Mouse (Mus musculus) liver, embryonic 14.5 days (tissue): Measurements from ENCODE around the gene Acacb. TPM values are rescaled to one million over a fixed set of nuclear protein-coding genes. Genes with fewer than 3 reads are reported as not detected.

Source experiments
- ATAC-seq: fragments of 200-750 bp; cut with Nextera tagmentation; 2 replicates; pipeline ENCODE4 v1.8.0; 2017; ENCODE audit warnings: moderate number of reproducible peaks, mild to moderate bottlenecking, moderate library complexity; ENCODE audit not compliant: insufficient read depth
- DNase-seq, 3 experiments: peaks; one replicate each; pipeline ENCODE4 v3.0.0-alpha.2; 2012 to 2013; ENCODE audit warnings: low read depth in 3 of 3, low spot score in 3 of 3
- H3K27ac ChIP-seq: fragments of 300-500 bp; sonication (generic); 2 replicates; pipeline ENCODE4 v1.5.1; 2014; ENCODE audit warnings: moderate library complexity, mild to moderate bottlenecking, control low read depth, inconsistent platforms
- H3K27me3 ChIP-seq: fragments of 300-500 bp; sonication (generic); 2 replicates; pipeline ENCODE4 v1.6.1; 2014; ENCODE audit warnings: mild to moderate bottlenecking, low read length, moderate library complexity; ENCODE audit not compliant: control insufficient read depth, insufficient read depth
- H3K36me3 ChIP-seq: fragments of 300-500 bp; sonication (generic); replicated peaks from 2 replicates; pipeline ENCODE4 v1.6.1; 2014; ENCODE audit warnings: low read depth; ENCODE audit not compliant: control insufficient read depth, insufficient read depth
- H3K4me1 ChIP-seq, 2 experiments: fragments of 200-500 bp in 1 of 2; fragments of 300-500 bp in 1 of 2; sonication (generic) in 1 of 2; replicated peaks; 2 replicates each; pipeline ENCODE4 v1.6.1; 2012 to 2014; ENCODE audit warnings: antibody characterized with exemption in 1 of 2, inconsistent platforms in 1 of 2, low read length in 1 of 2; ENCODE audit not compliant: control insufficient read depth in 2 of 2, insufficient read depth in 2 of 2
- H3K4me2 ChIP-seq: fragments of 300-500 bp; sonication (generic); 2 replicates; pipeline ENCODE4 v1.6.1; 2014; ENCODE audit warnings: low read depth, mild to moderate bottlenecking, control low read depth, moderate library complexity
- H3K4me3 ChIP-seq, 2 experiments: fragments of 200-500 bp in 1 of 2; fragments of 300-500 bp in 1 of 2; sonication (generic) in 1 of 2; 2 replicates each; pipeline ENCODE4 v1.5.1; 2012 to 2014; ENCODE audit warnings: low read depth in 2 of 2, low read length in 2 of 2, mild to moderate bottlenecking in 2 of 2, control low read depth in 1 of 2, inconsistent platforms in 1 of 2, moderate library complexity in 1 of 2; ENCODE audit not compliant: insufficient read depth in 1 of 2
- H3K9ac ChIP-seq: fragments of 300-500 bp; sonication (generic); replicated peaks from 2 replicates; pipeline ENCODE4 v1.6.1; 2014; ENCODE audit warnings: mild to moderate bottlenecking, control low read depth, moderate library complexity
- H3K9me3 ChIP-seq: fragments of 300-500 bp; sonication (generic); 2 replicates; pipeline ENCODE4 v1.6.1; 2016; ENCODE audit warnings: low read length, mixed read lengths; ENCODE audit not compliant: control insufficient read depth
- CTCF ChIP-seq: IDR thresholded peaks from 2 replicates; pipeline ENCODE4 v1.5.1; 2016; ENCODE audit warnings: antibody characterized with exemption, low read depth, control low read depth
- EP300 ChIP-seq: IDR thresholded peaks from 2 replicates; pipeline ENCODE4 v1.6.1; 2016; ENCODE audit warnings: antibody characterized with exemption, low read depth
- WGBS: fragments of 180-500 bp; shearing (Covaris S2); extraction: QIAGEN DNeasy Blood & Tissue Kit; methylation state at CpG from one replicate; pipeline ENCODE4 v1.1.7; 2014; ENCODE audit not compliant: insufficient replicate concordance; 5-methylcytosine and 5-hydroxymethylcytosine counted together
- polyA plus RNA-seq, 2 experiments: library from polyadenylated mRNA; depleted of rRNA in 1 of 2; stranded (reverse) in 1 of 2; unstranded in 1 of 2; fragments of >200 nt; fragmentation: Nextera tagmentation in 1 of 2; extraction: Ambion mirVana in 1 of 2; gene quantifications; 2 replicates each; pipeline versions ENCODE4 v1.2.1 to v1.2.3; 2012 to 2014

Acacb gene
- polyA plus RNA-seq, 2 experiments = 0.22 to 0.44 TPM

DNA sequence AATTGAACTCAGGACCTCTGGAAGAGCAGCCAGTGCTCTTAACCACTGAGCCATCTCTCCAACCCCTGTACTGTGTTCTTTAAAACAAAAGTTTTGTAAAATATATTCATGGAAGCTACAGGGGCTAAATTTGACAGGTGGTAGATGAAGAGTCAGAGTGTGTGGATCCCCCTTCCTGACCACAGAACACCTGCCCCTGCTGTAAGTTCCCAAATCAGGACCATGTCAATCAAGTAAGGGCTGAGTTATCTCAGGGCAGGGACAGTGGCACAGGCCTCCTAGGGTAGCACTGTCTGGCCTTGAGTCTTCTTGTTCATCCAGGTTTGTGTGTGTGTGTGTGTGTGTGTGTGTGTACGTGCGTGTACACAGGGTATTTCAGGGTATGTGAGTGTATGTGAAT lies 37.2 kb downstream of the Acacb start:
- H3K9ac ChIP-seq = no peak overlapping the region
- TF ChIP-seq CTCF = no peak
- no peak for TF ChIP-seq EP300
- H3K4me3 ChIP-seq = no peak overlapping the region
- H3K4me1 ChIP-seq = no peaks in the 10 kb centered on the region
- DNase-seq = no peak
- H3K27ac ChIP-seq = no peak overlapping the region
- H3K9me3 ChIP-seq = no peaks in the 10 kb centered on the region
- 67% methylated on average over 2 of the region's 2 CpGs for WGBS
- no peak overlapping the region for H3K4me2 ChIP-seq
- H3K36me3 ChIP-seq = no peaks in the 10 kb centered on the region
- ATAC-seq = no peak
- H3K27me3 ChIP-seq = no peaks in the 10 kb centered on the region

DNA sequence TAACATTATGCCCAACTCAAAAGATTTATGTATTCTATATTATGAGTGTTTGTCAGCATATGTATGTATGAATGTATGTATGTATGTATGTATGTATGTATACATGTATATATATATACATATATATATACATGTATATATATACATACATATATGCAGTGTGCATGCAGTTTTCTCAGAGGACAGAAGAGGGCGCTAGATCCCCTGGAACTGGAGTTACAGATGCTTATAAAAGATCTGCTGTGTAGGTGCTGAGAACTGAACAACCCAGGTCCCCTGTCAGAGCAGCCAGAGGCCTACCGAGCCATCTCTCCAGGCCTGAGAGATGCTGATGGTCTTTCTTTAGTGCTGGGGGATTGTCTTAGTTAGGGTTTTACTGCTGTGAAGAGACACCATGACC lies 40.8 kb downstream of the Acacb start:
- Histone ChIP-seq H3K4me1 (no peaks in the 10 kb centered on the region), H3K36me3 (no peaks in the 10 kb centered on the region), H3K4me2 (no peak overlapping the region), H3K9me3 (no peaks in the 10 kb centered on the region), H3K9ac (no peak overlapping the region), H3K27me3 (no peaks in the 10 kb centered on the region), H3K4me3 (no peak overlapping the region), H3K27ac (no peak overlapping the region)
- no peak for TF ChIP-seq EP300
- 0 out of 2 replicates have a peak, but pooled peaks have one; percentile 2 for TF ChIP-seq CTCF
- DNase-seq (no peak), ATAC-seq (no peak)
- 41% methylated on average over 2 of the region's 2 CpGs for WGBS

DNA sequence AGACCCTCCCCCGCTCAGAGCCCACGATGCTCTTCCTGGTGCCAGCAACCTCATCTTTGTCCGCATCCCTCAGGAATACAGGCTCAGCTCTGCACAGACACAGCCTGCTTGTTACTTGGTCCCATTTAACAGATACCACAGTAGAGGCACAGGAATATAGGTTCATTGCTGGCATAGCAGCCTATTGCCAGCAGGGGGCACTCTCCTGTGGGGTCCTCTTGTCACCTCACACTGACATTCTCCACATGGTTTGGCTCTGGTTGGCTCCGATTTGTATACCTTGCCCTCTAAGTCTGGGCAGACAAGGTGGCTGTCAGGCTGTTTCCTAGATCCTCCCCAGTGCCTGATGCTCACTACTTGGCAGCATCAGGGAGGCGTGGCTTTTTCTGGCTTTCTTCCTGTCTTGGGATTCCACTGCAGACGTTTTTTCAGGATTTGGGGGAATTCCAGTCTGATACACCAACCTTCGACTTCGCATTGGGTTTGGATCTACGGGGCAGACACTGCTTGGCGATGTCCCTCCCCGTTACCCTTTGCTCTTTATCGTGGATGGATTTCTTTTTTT lies 42.6 kb downstream of the Acacb start:
- no peak for TF ChIP-seq EP300
- peak; percentile 68 for TF ChIP-seq CTCF
- no peak overlapping the region for H3K4me2 ChIP-seq
- H3K4me3 ChIP-seq = no peak overlapping the region
- no peak overlapping the region for H3K9ac ChIP-seq
- H3K9me3 ChIP-seq = no peaks in the 10 kb centered on the region
- no peak for DNase-seq
- H3K4me1 ChIP-seq = no peaks in the 10 kb centered on the region
- no peak overlapping the region for H3K27ac ChIP-seq
- 59% methylated on average over 12 of the region's 12 CpGs for WGBS
- H3K36me3 ChIP-seq = no peaks in the 10 kb centered on the region
- ATAC-seq = no peak
- H3K27me3 ChIP-seq = no peaks in the 10 kb centered on the region

DNA sequence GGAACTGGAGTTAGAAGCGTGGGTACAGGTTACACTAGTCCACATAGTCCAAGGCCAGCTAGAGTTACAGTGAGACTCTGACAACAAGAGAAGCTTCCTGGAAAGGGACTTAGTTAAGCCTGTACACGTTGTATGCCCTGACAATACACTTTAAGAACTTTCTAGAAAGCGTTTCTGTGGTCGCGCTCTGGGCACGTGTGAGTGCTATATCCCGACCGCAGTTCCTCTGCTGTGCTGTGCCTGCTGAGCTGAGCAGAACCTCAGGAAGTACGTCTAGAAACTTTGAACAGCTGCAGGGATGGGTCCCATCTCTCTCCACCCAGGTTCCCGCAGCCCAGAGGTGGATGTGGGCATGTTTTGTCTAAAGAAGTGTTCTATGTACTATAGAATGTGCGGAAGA lies 47.8 kb downstream of the Acacb start:
- ATAC-seq (no peak), DNase-seq (no peak)
- 65% methylated on average over 11 of the region's 11 CpGs for WGBS
- no peak overlapping the region for H3K27ac ChIP-seq
- TF ChIP-seq EP300 = no peak
- TF ChIP-seq CTCF = no peak
- no peak overlapping the region for H3K9ac ChIP-seq
- H3K36me3 ChIP-seq = no peaks in the 10 kb centered on the region
- no peaks in the 10 kb centered on the region for H3K4me1 ChIP-seq
- H3K27me3 ChIP-seq = no peaks in the 10 kb centered on the region
- no peaks in the 10 kb centered on the region for H3K9me3 ChIP-seq
- no peak overlapping the region for H3K4me2 ChIP-seq
- no peak overlapping the region for H3K4me3 ChIP-seq

DNA sequence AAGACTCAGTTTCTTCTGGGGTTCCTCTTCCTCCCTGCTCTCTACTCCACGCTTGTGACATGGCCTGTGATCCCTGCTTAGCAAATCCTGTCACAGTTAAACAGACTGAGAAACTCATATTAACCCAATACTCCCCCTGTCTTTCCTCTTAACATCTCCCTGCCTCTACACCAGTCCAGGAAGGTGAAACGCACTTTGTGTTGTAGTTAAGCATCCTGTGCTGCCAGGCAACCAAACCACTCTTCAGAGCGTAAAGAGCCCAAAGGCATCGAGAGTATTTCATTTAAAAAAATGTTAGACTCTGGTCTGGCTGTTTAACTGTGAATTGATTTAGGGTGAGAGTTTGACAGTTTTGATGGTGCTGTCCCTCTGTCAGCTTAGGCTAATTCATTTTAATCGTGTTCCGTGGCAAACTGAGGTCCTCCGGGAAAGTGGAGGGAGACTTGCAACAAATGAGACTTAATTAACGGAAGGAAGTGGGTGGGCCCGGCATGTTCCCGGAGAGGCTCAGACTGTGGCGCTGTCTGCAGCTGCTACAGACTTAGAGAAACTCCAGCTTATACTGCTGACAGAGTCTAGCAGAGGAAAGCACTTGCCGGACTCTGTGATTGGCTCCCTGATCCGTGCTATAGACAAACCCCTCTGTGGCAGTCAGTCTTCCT lies 52.9 kb downstream of the Acacb start:
- DNase-seq (no peak), ATAC-seq (no peak)
- no peaks in the 10 kb centered on the region for H3K27me3 ChIP-seq
- no peak overlapping the region for H3K27ac ChIP-seq
- WGBS = 12% methylated on average over 13 of the region's 13 CpGs
- no peak overlapping the region for H3K4me2 ChIP-seq
- no peaks in the 10 kb centered on the region for H3K4me1 ChIP-seq
- TF ChIP-seq CTCF (no peak), EP300 (no peak)
- H3K9ac ChIP-seq = no peak overlapping the region
- H3K9me3 ChIP-seq = no peaks in the 10 kb centered on the region
- no peaks in the 10 kb centered on the region for H3K36me3 ChIP-seq
- H3K4me3 ChIP-seq = no peak overlapping the region
